ENCODE assay signal across 9 mouse cellular contexts in the genomic region with DNA sequence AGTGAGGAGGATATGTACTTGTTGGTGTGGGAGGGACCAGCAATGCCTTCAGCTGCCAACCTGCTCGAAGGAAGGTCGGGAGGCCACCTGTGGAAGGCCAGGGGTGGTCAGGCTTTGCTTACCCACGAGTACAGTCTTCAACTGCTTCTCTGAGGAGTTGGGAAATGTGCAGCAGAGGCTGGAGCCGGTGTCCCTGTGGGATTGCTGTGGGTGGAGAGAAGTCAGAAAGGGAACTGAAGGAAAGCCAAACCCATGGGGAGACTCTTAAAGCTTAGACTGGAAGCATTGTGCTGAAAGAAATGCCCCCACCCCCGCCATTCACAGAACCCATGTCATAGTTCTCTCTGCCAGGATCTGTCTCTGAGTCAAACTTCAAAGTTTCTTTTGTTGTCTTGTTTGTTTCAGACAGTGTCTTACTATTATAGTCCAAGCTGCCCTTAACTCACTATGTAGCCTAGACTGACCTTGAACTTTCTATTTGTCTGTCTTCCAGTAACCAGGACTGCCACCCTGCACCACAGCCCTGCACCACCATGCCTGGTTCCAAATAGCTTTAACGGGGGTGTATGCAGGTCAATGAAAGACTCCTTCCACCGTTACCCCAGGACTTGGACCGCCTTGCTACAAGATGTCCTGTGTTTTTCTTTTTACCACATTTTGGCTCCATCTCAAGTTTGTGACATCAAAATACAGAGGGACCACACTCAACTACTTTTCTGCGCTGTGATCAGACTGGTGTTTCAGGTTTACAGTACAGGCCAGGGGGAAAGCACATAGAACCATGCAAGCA.
DNase-seq lines count a peak whose midpoint lies in the region; ATAC-seq and TF ChIP-seq lines count a peak whose summit lies in the region.
"Had no signal": no experiment of that assay in that cellular context is flagged by ENCODE, and none has a peak within 500 bp of the region (broad histone marks: within the 10 kb centered on the region; RNA-seq: fewer than 3 reads in every experiment).

No protein-coding gene starts in this region.

- TF ChIP-seq EP300 in liver, postnatal 0 days (IDR thresholded peaks at IDR 0.05; ENCODE audit: low read depth) = no peak

- no peaks in the 10 kb centered on the region for H3K9me3 ChIP-seq in lung, embryonic 15.5 days
- no peaks in the 10 kb centered on the region for H3K9me3 ChIP-seq in heart, embryonic 10.5 days
- H3K9me3 ChIP-seq in liver, postnatal 0 days (ENCODE audit: low read length) = no peaks in the 10 kb centered on the region

- H3K4me3 ChIP-seq in lung, embryonic 15.5 days = no peak overlapping the region
- H3K4me3 ChIP-seq in heart, embryonic 10.5 days = no peak overlapping the region
- no peak overlapping the region for H3K4me3 ChIP-seq in liver, postnatal 0 days (ENCODE audit: low read depth, low read length)
- no peak overlapping the region for H3K4me3 ChIP-seq in thymus, adult 2 months (ENCODE audit: control insufficient read depth, insufficient read depth, low read length)

- DNase-seq in cerebellum, adult 9-10 months = peak; percentile 3
- DNase-seq in cerebellum, adult 18-20 months = no peak
- DNase-seq in lung, adult 18-20 months = no peak
- no peak for DNase-seq in heart, embryonic 10.5 days (ENCODE audit: low spot score)
- no peak for DNase-seq in liver, postnatal 0 days
- no peak for DNase-seq in embryo, embryonic 10 days (ENCODE audit: low spot score)
- DNase-seq in thymus, adult 2 months = no peak

- H3K27me3 ChIP-seq in lung, embryonic 15.5 days = no peaks in the 10 kb centered on the region
- no peaks in the 10 kb centered on the region for H3K27me3 ChIP-seq in heart, embryonic 10.5 days (ENCODE audit: insufficient read depth, poor library complexity, severe bottlenecking)
- no peaks in the 10 kb centered on the region for H3K27me3 ChIP-seq in liver, postnatal 0 days (ENCODE audit: insufficient read depth, low read length)
- H3K27me3 ChIP-seq in thymus, adult 2 months (ENCODE audit: control insufficient read depth, insufficient read depth, low read length) = no peaks in the 10 kb centered on the region

- WGBS in lung, embryonic 15.5 days = 52% methylated on average over 9 of the region's 9 CpGs
- WGBS in heart, embryonic 10.5 days = 76% methylated on average over 9 of the region's 9 CpGs
- WGBS in liver, postnatal 0 days (ENCODE audit: insufficient replicate concordance) = 69% methylated on average over 9 of the region's 9 CpGs
- 91% methylated on average over 9 of the region's 9 CpGs for WGBS in thymus, adult 2 months

- no peak overlapping the region for H3K4me2 ChIP-seq in lung, embryonic 15.5 days
- no peak overlapping the region for H3K4me2 ChIP-seq in liver, postnatal 0 days (ENCODE audit: low read depth, low read length)

- no peak overlapping the region for H3K9ac ChIP-seq in lung, embryonic 15.5 days
- no peak overlapping the region for H3K9ac ChIP-seq in liver, postnatal 0 days (replicated peaks)
- H3K9ac ChIP-seq: liver, embryonic 14.5 days had no signal

- H3K36me3 ChIP-seq in lung, embryonic 15.5 days = no peaks in the 10 kb centered on the region
- H3K36me3 ChIP-seq in heart, embryonic 10.5 days = no peaks in the 10 kb centered on the region
- no peaks in the 10 kb centered on the region for H3K36me3 ChIP-seq in liver, postnatal 0 days (replicated peaks; ENCODE audit: insufficient read depth, low read length)
- H3K36me3 ChIP-seq in thymus, adult 2 months (ENCODE audit: control insufficient read depth, insufficient read depth, low read length) = no peaks in the 10 kb centered on the region; the same call in 1 of the 2 replicates

- ATAC-seq in lung, embryonic 15.5 days (ENCODE audit: borderline replicate concordance, extremely low read depth, low FRiP score, low TSS enrichment) = no peak
- no peak for ATAC-seq in liver, postnatal 0 days

- TF ChIP-seq POLR2A in thymus, adult 2 months (IDR thresholded peaks at IDR 0.05; ENCODE audit: control insufficient read depth, extremely low read depth, insufficient read depth, low read length, poor library complexity) = no peak

- TF ChIP-seq CTCF in liver, postnatal 0 days (IDR thresholded peaks at IDR 0.05; ENCODE audit: low read depth) = no peak
- no peak for TF ChIP-seq CTCF in thymus, adult 2 months (IDR thresholded peaks at IDR 0.05; ENCODE audit: borderline replicate concordance, control insufficient read depth, extremely low read depth, insufficient read depth, low read length, poor library complexity)

- H3K27ac ChIP-seq in lung, embryonic 15.5 days = peak overlapping the region; percentile 59
- peak overlapping the region; percentile 42 for H3K27ac ChIP-seq in heart, embryonic 10.5 days
- peak overlapping the region; percentile 44 for H3K27ac ChIP-seq in liver, postnatal 0 days (ENCODE audit: low read depth)
- no peak overlapping the region for H3K27ac ChIP-seq in thymus, adult 2 months (ENCODE audit: control insufficient read depth, insufficient read depth, low read length)
- H3K27ac ChIP-seq: liver, embryonic 14.5 days had no signal

- H3K4me1 ChIP-seq in lung, embryonic 15.5 days = peaks cover 27% of the 10 kb centered on the region
- peaks cover 27% of the 10 kb centered on the region for H3K4me1 ChIP-seq in heart, embryonic 10.5 days
- H3K4me1 ChIP-seq in liver, postnatal 0 days (ENCODE audit: insufficient read depth) = peaks cover 23% of the 10 kb centered on the region
- peaks cover 13% of the 10 kb centered on the region for H3K4me1 ChIP-seq in thymus, adult 2 months (replicated peaks; ENCODE audit: control insufficient read depth, insufficient read depth, low read length)
